In genomic region chr12:93850944-93851520, GRCm38 (mm10) we compare ENCODE assay signal across 14 mouse cellular contexts.
DNase-seq lines count a peak whose midpoint lies in the region; ATAC-seq lines count a peak whose summit lies in the region.
"Had no signal": no experiment of that assay in that cellular context is flagged by ENCODE, and none has a peak within 500 bp of the region (broad histone marks: within the 10 kb centered on the region; RNA-seq: fewer than 3 reads in every experiment).

No protein-coding gene starts in this region.

- no peak overlapping the region for H3K9ac ChIP-seq in hindbrain, embryonic 14.5 days
- no peak overlapping the region for H3K9ac ChIP-seq in midbrain, embryonic 16.5 days (ENCODE audit: low read depth, low read length)
- no peak overlapping the region for H3K9ac ChIP-seq in kidney, embryonic 16.5 days (replicated peaks; ENCODE audit: low read length)
- H3K9ac ChIP-seq: lung, embryonic 15.5 days had no signal

- no peak overlapping the region for H3K27ac ChIP-seq in hindbrain, embryonic 14.5 days
- no peak overlapping the region for H3K27ac ChIP-seq in midbrain, embryonic 16.5 days (ENCODE audit: low read length)
- H3K27ac ChIP-seq in kidney, embryonic 16.5 days (ENCODE audit: low read length), result no peak overlapping the region
- H3K27ac ChIP-seq: lung, embryonic 15.5 days had no signal

- H3K9me3 ChIP-seq in hindbrain, embryonic 14.5 days (ENCODE audit: control insufficient read depth, low read length), result no peaks in the 10 kb centered on the region
- no peaks in the 10 kb centered on the region for H3K9me3 ChIP-seq in midbrain, embryonic 16.5 days (replicated peaks; ENCODE audit: control insufficient read depth, low read length, poor library complexity, severe bottlenecking)
- H3K9me3 ChIP-seq in kidney, embryonic 16.5 days (ENCODE audit: low read length), result no peaks in the 10 kb centered on the region
- H3K9me3 ChIP-seq: lung, embryonic 15.5 days had no signal

- no peaks in the 10 kb centered on the region for H3K4me1 ChIP-seq in hindbrain, embryonic 14.5 days (replicated peaks; ENCODE audit: control insufficient read depth, insufficient read depth, low read length)
- H3K4me1 ChIP-seq in midbrain, embryonic 16.5 days (ENCODE audit: control insufficient read depth, insufficient read depth, low read length), result peaks cover 2% of the 10 kb centered on the region
- no peaks in the 10 kb centered on the region for H3K4me1 ChIP-seq in kidney, embryonic 16.5 days (ENCODE audit: insufficient read depth, low read length)
- H3K4me1 ChIP-seq: lung, embryonic 15.5 days had no signal

- peak; percentile 19 for DNase-seq in Muller cell, postnatal 12 days (ENCODE audit: inconsistent ontology term)
- DNase-seq in embryo, embryonic 11 days, result peak; percentile 16
- DNase-seq in hindbrain, embryonic 14.5 days (ENCODE audit: low spot score), result peak; percentile 50
- DNase-seq in layer of hippocampus, adult 11-12 months (ENCODE audit: low spot score), result no peak
- no peak for DNase-seq in thymus, postnatal 36 days
- no peak for DNase-seq in left cerebral cortex, postnatal 36 days (ENCODE audit: low spot score in 2 of 2)
- DNase-seq: adrenal gland, postnatal 25 days; cerebellum, postnatal 36 days; heart, postnatal 14 days; kidney, adult 9 months; liver had no signal

- intact Hi-C loops in left cerebral cortex, postnatal 36 days (cut with DNase I), result no loop called here

- no peaks in the 10 kb centered on the region for H3K27me3 ChIP-seq in hindbrain, embryonic 14.5 days (ENCODE audit: control insufficient read depth, insufficient read depth, low read length)
- H3K27me3 ChIP-seq in midbrain, embryonic 16.5 days (ENCODE audit: control insufficient read depth, insufficient read depth, low read depth, low read length), result no peaks in the 10 kb centered on the region
- H3K27me3 ChIP-seq in kidney, embryonic 16.5 days (ENCODE audit: insufficient read depth, low read length), result no peaks in the 10 kb centered on the region
- H3K27me3 ChIP-seq: lung, embryonic 15.5 days had no signal

- no peak overlapping the region for H3K4me2 ChIP-seq in hindbrain, embryonic 14.5 days (replicated peaks)
- H3K4me2 ChIP-seq in midbrain, embryonic 16.5 days (ENCODE audit: low read length), result no peak overlapping the region
- H3K4me2 ChIP-seq in kidney, embryonic 16.5 days (replicated peaks; ENCODE audit: low read depth, low read length), result no peak overlapping the region
- H3K4me2 ChIP-seq: lung, embryonic 15.5 days had no signal

- peak; percentile 87 for ATAC-seq in hindbrain, embryonic 14.5 days (ENCODE audit: low FRiP score)
- ATAC-seq in midbrain, embryonic 16.5 days, result peak; percentile 80
- no peak for ATAC-seq in kidney, embryonic 16.5 days (ENCODE audit: low FRiP score, low TSS enrichment)

- no peaks in the 10 kb centered on the region for H3K36me3 ChIP-seq in hindbrain, embryonic 14.5 days (replicated peaks; ENCODE audit: control insufficient read depth, insufficient read depth)
- H3K36me3 ChIP-seq in midbrain, embryonic 16.5 days (ENCODE audit: control insufficient read depth, insufficient read depth, low read length), result no peaks in the 10 kb centered on the region
- H3K36me3 ChIP-seq in kidney, embryonic 16.5 days (ENCODE audit: insufficient read depth, low read length), result no peaks in the 10 kb centered on the region
- H3K36me3 ChIP-seq: lung, embryonic 15.5 days had no signal

- H3K4me3 ChIP-seq in hindbrain, embryonic 14.5 days (replicated peaks; ENCODE audit: low read length), result no peak overlapping the region
- no peak overlapping the region for H3K4me3 ChIP-seq in midbrain, embryonic 16.5 days (ENCODE audit: low read depth, low read length)
- H3K4me3 ChIP-seq in kidney, embryonic 16.5 days (ENCODE audit: low read length), result no peak overlapping the region
- H3K4me3 ChIP-seq: lung, embryonic 15.5 days had no signal

- WGBS in hindbrain, embryonic 14.5 days, result 21% methylated on average over 1 of the region's 1 CpGs
- 19% methylated on average over 1 of the region's 1 CpGs for WGBS in midbrain, embryonic 16.5 days
- 81% methylated on average over 1 of the region's 1 CpGs for WGBS in kidney, embryonic 16.5 days

Comparison
In these comparisons a context has a peak if more than half of its experiments do, and no peak if none do; other contexts are left out.
1. DNase-seq: peak in Muller cell, postnatal 12 days (single experiment), embryo, embryonic 11 days (single experiment) and hindbrain, embryonic 14.5 days (single experiment); none in layer of hippocampus, adult 11-12 months (single experiment), thymus, postnatal 36 days (0 of 2) and left cerebral cortex, postnatal 36 days (0 of 2).